Mouse (Mus musculus) ES-E14 (cell line): ENCODE results near the gene Ltk. TPM values are rescaled to one million over a fixed set of nuclear protein-coding genes. Genes with fewer than 3 reads are reported as not detected.
A peak's percentile ranks its signal among the peaks of the same experiment; 100 is the strongest.

Experiments used
- DNase-seq: peaks from one replicate; pipeline ENCODE4 v3.0.0-alpha.2; 2013; ENCODE audit warnings: low read depth, low spot score
- H3K27ac ChIP-seq: 2 replicates; pipeline ENCODE4 v1.5.1; 2012; ENCODE audit warnings: low read depth, mild to moderate bottlenecking, low read length, moderate library complexity, mixed read lengths; ENCODE audit not compliant: poor library complexity, insufficient read depth, severe bottlenecking
- H3K36me3 ChIP-seq: 2 replicates; pipeline ENCODE4 v1.6.1; 2012; ENCODE audit warnings: mild to moderate bottlenecking, low read length, moderate library complexity, mixed read lengths; ENCODE audit not compliant: control insufficient read depth, poor library complexity, insufficient read depth, severe bottlenecking
- H3K4me1 ChIP-seq, 2 experiments: fragments of 150-350 bp in 1 of 2; sonication (generic) in 1 of 2; 2 replicates each; pipeline ENCODE4 v1.6.1; 2012; ENCODE audit warnings: low read length in 2 of 2, mild to moderate bottlenecking in 1 of 2, mixed read lengths in 1 of 2; ENCODE audit not compliant: control insufficient read depth in 2 of 2, insufficient read depth in 2 of 2, poor library complexity in 1 of 2
- H3K4me3 ChIP-seq, 2 experiments: fragments of 150-350 bp in 1 of 2; sonication (generic) in 1 of 2; 2 replicates each; pipeline ENCODE4 v1.5.1; 2012; ENCODE audit warnings: low read length in 2 of 2, low read depth in 1 of 2, mild to moderate bottlenecking in 1 of 2, mixed read lengths in 1 of 2; ENCODE audit not compliant: insufficient read depth in 1 of 2, poor library complexity in 1 of 2, severe bottlenecking in 1 of 2
- H3K9ac ChIP-seq: 2 replicates; pipeline ENCODE4 v1.6.1; 2012; ENCODE audit warnings: low read depth, mild to moderate bottlenecking, low read length, mixed read lengths; ENCODE audit not compliant: poor library complexity, insufficient read depth, severe bottlenecking
- H3K9me3 ChIP-seq: fragments of 150-350 bp; sonication (generic); 2 replicates; pipeline ENCODE4 v1.6.1; 2012; ENCODE audit warnings: low read depth, mild to moderate bottlenecking, low read length; ENCODE audit not compliant: control insufficient read depth, insufficient read depth
- CHD2 ChIP-seq: IDR thresholded peaks from 2 replicates; pipeline ENCODE4 v1.6.1; 2014; ENCODE audit warnings: mild to moderate bottlenecking, low read depth, low read length, inconsistent platforms
- HCFC1 ChIP-seq: IDR thresholded peaks from 2 replicates; pipeline ENCODE4 v1.6.1; 2012; ENCODE audit warnings: low read length, inconsistent platforms, borderline replicate concordance; ENCODE audit not compliant: insufficient read depth
- MAFK ChIP-seq: IDR thresholded peaks from 2 replicates; pipeline ENCODE4 v1.6.1; 2014; ENCODE audit warnings: mild to moderate bottlenecking, low read depth, low read length, inconsistent platforms; ENCODE audit not compliant: insufficient read depth
- ZC3H11A ChIP-seq: IDR thresholded peaks from 2 replicates; pipeline ENCODE4 v1.6.1; 2012; ENCODE audit warnings: low read depth, mild to moderate bottlenecking, inconsistent platforms, low read length, borderline replicate concordance
- ZNF384 ChIP-seq: IDR thresholded peaks from 2 replicates; pipeline ENCODE4 v1.6.1; 2012; ENCODE audit warnings: low read depth, low read length, inconsistent platforms
- in situ Hi-C, 2 experiments: fragments of 600-800 bp; cut with MboI; formaldehyde crosslinking; loops; one replicate each; pipeline ENCODE4 v1.15.1; 2025; ENCODE audit warnings: low sequenced_read_pairs in 2 of 2, inconsistent platforms in 1 of 2; ENCODE audit not compliant: unreplicated experiment in 2 of 2
- total RNA-seq: library from RNA; depleted of rRNA; stranded (reverse); fragments of 300-350 nt; gene quantifications from 2 replicates; pipeline ENCODE4 v1.2.3, GENCODE M21; 2012; rRNA removed

Ltk gene
- total RNA-seq, 1 experiment: 0.85 TPM

DNA sequence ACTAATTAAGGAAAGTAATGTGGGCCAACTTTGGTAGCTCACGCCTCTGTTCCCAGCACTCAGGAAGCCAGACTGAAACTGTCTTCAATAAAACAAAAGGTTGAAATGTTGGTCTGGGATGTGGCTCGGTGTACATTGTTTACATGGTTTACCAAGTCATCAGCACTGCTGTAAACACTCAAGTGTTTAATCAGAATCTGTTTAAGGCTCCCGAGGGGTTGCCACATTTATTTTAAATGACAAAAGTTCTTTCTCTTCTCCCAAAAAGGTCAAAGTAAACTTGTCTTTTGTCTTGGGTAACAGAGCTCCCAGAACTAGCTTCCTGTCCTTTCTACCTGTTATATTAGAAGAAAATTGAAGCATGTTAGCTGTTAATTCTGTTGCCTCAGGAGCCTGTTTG lies 52.6 kb downstream of the Ltk start:
- no peak overlapping the region for H3K4me3 ChIP-seq
- no peaks in the 10 kb centered on the region for H3K9me3 ChIP-seq
- H3K27ac ChIP-seq: peak overlapping the region; percentile 87; the same call in 1 of the 2 replicates
- no peak overlapping the region for H3K9ac ChIP-seq
- in situ Hi-C loops: no loop called here
- TF ChIP-seq ZNF384 (no peak), CHD2 (0 out of 2 replicates have a peak, but pooled peaks have one; percentile 15)
- peaks cover 4% of the 10 kb centered on the region for H3K36me3 ChIP-seq
- H3K4me1 ChIP-seq: peaks cover 2 to 3% of the 10 kb centered on the region in 2 experiments; a peak in 1 of 4 replicates
- peak; percentile 38 for DNase-seq

DNA sequence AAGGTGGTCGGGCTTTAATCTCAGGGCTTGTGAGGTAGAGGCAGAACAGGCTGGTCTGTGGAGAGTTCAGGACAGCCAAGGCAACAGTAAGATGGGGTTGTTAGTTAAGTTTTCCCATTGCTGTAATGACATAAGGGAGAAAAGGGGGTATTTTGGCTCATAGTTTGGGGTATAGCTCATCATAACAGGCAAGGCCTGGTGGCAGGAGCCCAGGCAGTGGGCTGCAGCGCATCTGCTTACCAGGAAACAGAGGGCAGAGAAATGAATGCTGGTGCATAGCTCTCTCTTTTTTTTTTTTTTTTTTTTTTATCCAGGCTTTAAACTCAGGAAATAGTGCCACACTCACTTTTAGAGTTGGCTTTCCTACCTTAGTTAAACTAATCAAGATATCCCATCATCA lies 57.1 kb downstream of the Ltk start:
- in situ Hi-C loops: no loop called here
- Histone ChIP-seq H3K27ac (no peak overlapping the region), H3K9me3 (no peaks in the 10 kb centered on the region), H3K9ac (no peak overlapping the region), H3K4me1 (peaks cover 2 to 3% of the 10 kb centered on the region in 2 experiments; a peak in 1 of 4 replicates), H3K36me3 (peaks cover 2% of the 10 kb centered on the region; the same call in 1 of the 2 replicates), H3K4me3 (no peak overlapping the region)
- DNase-seq: no peak
- TF ChIP-seq ZNF384 (no peak), HCFC1 (no peak), CHD2 (no peak), ZC3H11A (no peak), MAFK (no peak)

Other genes starting within 250 kb of the Ltk start
- 1.1 and 2.0 TPM in 2 replicates for gene Exd1, start 212.8 kb downstream of the Ltk start, total RNA-seq
- 21.5 and 29.7 TPM in 2 replicates for gene Chp1, start 212.7 kb downstream of the Ltk start, total RNA-seq
- 24.7 and 28.4 TPM in 2 replicates for gene Nusap1, start 142.1 kb downstream of the Ltk start, total RNA-seq
- gene Oip5, start 142.0 kb downstream of the Ltk start, total RNA-seq: 23.6 and 27.1 TPM in 2 replicates
- 14.4 and 18.6 TPM in 2 replicates for gene Ndufaf1, start 97.6 kb downstream of the Ltk start, total RNA-seq
- gene Rtf1, start 85.4 kb downstream of the Ltk start, total RNA-seq: 10.3 and 12.1 TPM in 2 replicates
- 9.2 and 16.4 TPM in 2 replicates for gene Itpka, start 18.1 kb downstream of the Ltk start, total RNA-seq
- gene Rpap1, start 27.1 kb upstream of the Ltk start, total RNA-seq: 46.6 and 81.9 TPM in 2 replicates
- gene Tyro3, start 37.3 kb upstream of the Ltk start, total RNA-seq: 66.2 and 127 TPM in 2 replicates
- 142 and 173 TPM in 2 replicates for gene Mga, start 136.8 kb upstream of the Ltk start, total RNA-seq
- gene Mapkbp1, start 212.3 kb upstream of the Ltk start, total RNA-seq: 7.0 and 10.3 TPM in 2 replicates